Mouse (Mus musculus) liver, embryonic 11.5 days (tissue): ENCODE measurements at regions not wholly inside any gene's neighbourhood (a gene's known extent, or its start where the extent isn't known, plus 50 kb on each side); places are given as distances from the start of the nearest gene placed in this dataset.

ENCODE experiments used
- ATAC-seq: fragments of 200-750 bp; cut with Nextera tagmentation; replicated peaks from 2 replicates; pipeline ENCODE4 v1.8.0; 2017; ENCODE audit warnings: moderate number of reproducible peaks, mild to moderate bottlenecking, moderate TSS enrichment, moderate library complexity; ENCODE audit not compliant: low FRiP score
- DNase-seq: peaks from one replicate; pipeline ENCODE4 v3.0.0-alpha.2; 2017; ENCODE audit warnings: low spot score
- H3K27ac ChIP-seq: fragments of 300-500 bp; sonication (generic); 2 replicates; pipeline ENCODE4 v1.5.1; 2014; ENCODE audit warnings: mild to moderate bottlenecking, low read depth, low read length, control low read depth
- H3K27me3 ChIP-seq: fragments of 300-500 bp; sonication (generic); replicated peaks from 2 replicates; pipeline ENCODE4 v1.6.1; 2014; ENCODE audit warnings: low read length, mixed read lengths; ENCODE audit not compliant: control insufficient read depth, insufficient read depth
- H3K36me3 ChIP-seq: fragments of 300-500 bp; sonication (generic); 2 replicates; pipeline ENCODE4 v1.6.1; 2014; ENCODE audit warnings: mild to moderate bottlenecking, low read length, moderate library complexity, mixed read lengths; ENCODE audit not compliant: control insufficient read depth, insufficient read depth
- H3K4me1 ChIP-seq: fragments of 300-500 bp; sonication (generic); replicated peaks from 2 replicates; pipeline ENCODE4 v1.6.1; 2014; ENCODE audit warnings: low read length, mixed read lengths; ENCODE audit not compliant: control insufficient read depth, insufficient read depth
- H3K4me2 ChIP-seq: fragments of 300-500 bp; sonication (generic); 2 replicates; pipeline ENCODE4 v1.6.1; 2014; ENCODE audit warnings: mild to moderate bottlenecking, control low read depth, moderate library complexity
- H3K4me3 ChIP-seq: fragments of 300-500 bp; sonication (generic); 2 replicates; pipeline ENCODE4 v1.5.1; 2014; ENCODE audit warnings: low read depth, low read length, control low read depth
- H3K9ac ChIP-seq: fragments of 300-500 bp; sonication (generic); 2 replicates; pipeline ENCODE4 v1.6.1; 2014; ENCODE audit warnings: low read depth, low read length, control low read depth
- H3K9me3 ChIP-seq: fragments of 300-500 bp; sonication (generic); 2 replicates; pipeline ENCODE4 v1.6.1; 2016; ENCODE audit warnings: low read length, inconsistent platforms, mixed read lengths; ENCODE audit not compliant: control insufficient read depth
- WGBS: fragments of 180-500 bp; shearing (Covaris S2); extraction: QIAGEN DNeasy Blood & Tissue Kit; methylation state at CpG from one replicate; pipeline ENCODE4 v1.1.7; 2014; 5-methylcytosine and 5-hydroxymethylcytosine counted together

DNA sequence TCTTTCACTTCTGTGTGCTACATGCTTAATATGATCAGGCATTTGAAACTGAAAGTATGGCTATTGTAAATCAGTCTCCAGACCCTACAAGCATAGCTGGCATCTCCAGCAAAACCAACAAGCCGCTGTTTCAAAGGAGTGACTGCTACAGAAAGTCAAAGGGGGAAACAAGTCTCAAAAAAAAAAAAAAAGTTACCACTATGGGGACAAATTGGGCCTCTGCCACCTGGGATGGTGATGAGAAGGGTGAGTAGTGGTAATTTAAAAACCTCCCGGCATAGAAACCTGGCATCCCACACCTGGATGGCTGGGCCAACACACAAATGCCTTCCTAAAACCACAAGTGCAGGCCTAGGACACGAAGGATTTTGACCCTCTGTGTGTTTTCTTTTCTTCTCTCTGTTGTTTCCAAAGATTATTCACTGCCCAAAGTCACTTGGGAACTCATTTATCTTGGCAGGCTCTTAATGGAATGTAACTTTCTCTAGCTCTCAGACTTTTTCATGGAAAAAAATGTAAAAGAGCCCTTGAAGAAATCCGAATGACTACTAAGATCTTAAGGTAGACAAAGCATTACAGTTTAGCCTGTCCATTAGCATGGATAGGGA lies 78.9 kb upstream of the Dlg1 start:
- DNase-seq, result no peak
- Histone ChIP-seq H3K9me3 (no peaks in the 10 kb centered on the region), H3K4me2 (no peak overlapping the region), H3K4me3 (no peak overlapping the region), H3K27ac (no peak overlapping the region), H3K4me1 (0 out of 2 replicates have a peak, but pooled peaks cover 2% of the 10 kb centered on the region), H3K9ac (no peak overlapping the region), H3K27me3 (no peaks in the 10 kb centered on the region), H3K36me3 (no peaks in the 10 kb centered on the region)
- WGBS, result 73% methylated on average over 4 of the region's 4 CpGs
- no peak for ATAC-seq

DNA sequence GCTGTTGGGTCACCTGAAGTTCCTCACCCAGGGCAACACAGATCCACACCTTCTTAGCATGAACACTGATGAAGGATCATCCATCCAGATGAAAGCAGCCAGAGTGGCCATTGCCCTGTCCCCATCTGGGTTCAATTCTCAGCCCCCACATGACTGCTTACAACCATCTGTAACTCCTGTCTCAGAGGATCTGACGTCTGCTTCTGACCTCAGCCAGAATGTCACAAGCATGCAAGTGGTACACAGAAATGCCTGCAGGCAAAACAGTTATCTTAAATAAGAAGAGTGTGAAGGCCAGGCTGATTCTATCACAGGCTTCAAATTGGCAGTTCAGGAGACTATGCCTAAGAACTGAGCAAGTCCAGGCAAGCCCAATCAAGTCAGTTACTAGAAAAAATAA lies 76.2 kb upstream of the Dlg1 start:
- Histone ChIP-seq H3K9ac (no peak overlapping the region), H3K4me1 (peaks cover 3% of the 10 kb centered on the region; the same call in 1 of the 2 replicates), H3K9me3 (no peaks in the 10 kb centered on the region), H3K4me3 (no peak overlapping the region), H3K36me3 (no peaks in the 10 kb centered on the region), H3K27ac (no peak overlapping the region), H3K4me2 (no peak overlapping the region), H3K27me3 (no peaks in the 10 kb centered on the region)
- WGBS, result 46% methylated on average over 1 of the region's 1 CpGs
- DNase-seq, result no peak
- ATAC-seq, result no peak

DNA sequence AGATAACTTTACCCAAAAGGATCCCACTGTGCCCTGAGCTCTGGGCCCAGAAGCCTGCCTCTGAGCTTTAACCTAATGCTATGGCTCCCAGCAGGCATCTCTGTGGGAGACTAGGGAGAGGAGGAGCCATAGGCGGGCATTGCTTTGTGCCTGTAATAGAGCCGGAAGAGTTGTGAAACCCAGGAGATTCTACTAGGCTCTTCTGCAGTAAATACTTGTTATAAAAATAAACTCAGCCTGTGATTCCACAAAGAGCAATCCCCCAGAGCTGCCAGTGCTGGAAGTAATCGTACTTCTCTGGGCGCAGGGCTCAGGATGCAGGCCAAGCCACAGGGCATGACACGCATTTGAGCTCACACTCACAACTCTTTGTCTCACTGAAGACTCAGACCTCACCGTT lies 73.7 kb upstream of the Dlg1 start:
- 62% methylated on average over 6 of the region's 6 CpGs for WGBS
- no peak overlapping the region for H3K27ac ChIP-seq
- DNase-seq (no peak), ATAC-seq (no peak)
- no peak overlapping the region for H3K4me3 ChIP-seq
- H3K9ac ChIP-seq, result no peak overlapping the region
- no peaks in the 10 kb centered on the region for H3K36me3 ChIP-seq
- no peaks in the 10 kb centered on the region for H3K27me3 ChIP-seq
- H3K4me1 ChIP-seq, result peaks cover 12% of the 10 kb centered on the region; the same call in 1 of the 2 replicates
- no peaks in the 10 kb centered on the region for H3K9me3 ChIP-seq
- H3K4me2 ChIP-seq, result no peak overlapping the region

DNA sequence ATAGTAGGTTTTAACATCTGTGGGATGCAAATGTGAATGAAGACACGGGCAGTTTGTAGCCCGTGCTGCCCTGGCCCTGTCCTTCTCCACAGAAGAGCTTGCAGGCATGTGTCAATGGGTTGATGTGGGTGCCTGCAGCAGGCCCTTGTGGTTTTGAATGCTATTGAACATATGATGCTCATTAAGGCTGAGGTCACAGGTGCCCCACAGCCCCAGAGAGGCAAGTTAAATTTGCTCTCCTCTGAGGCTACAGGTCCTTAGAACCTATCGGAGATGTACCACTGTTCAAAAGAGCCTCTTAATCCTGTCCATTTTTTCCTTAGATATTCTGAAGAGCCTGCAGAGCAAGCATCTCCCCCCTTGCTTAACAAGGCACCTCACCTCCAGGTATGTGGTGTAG lies 71.7 kb upstream of the Dlg1 start:
- DNase-seq (no peak), ATAC-seq (no peak)
- Histone ChIP-seq H3K9me3 (no peaks in the 10 kb centered on the region), H3K4me1 (peaks cover 12% of the 10 kb centered on the region; the same call in 1 of the 2 replicates), H3K4me3 (no peak overlapping the region), H3K27ac (no peak overlapping the region), H3K4me2 (no peak overlapping the region), H3K9ac (no peak overlapping the region), H3K27me3 (no peaks in the 10 kb centered on the region), H3K36me3 (no peaks in the 10 kb centered on the region)
- WGBS, result 75% methylated on average over 3 of the region's 3 CpGs

DNA sequence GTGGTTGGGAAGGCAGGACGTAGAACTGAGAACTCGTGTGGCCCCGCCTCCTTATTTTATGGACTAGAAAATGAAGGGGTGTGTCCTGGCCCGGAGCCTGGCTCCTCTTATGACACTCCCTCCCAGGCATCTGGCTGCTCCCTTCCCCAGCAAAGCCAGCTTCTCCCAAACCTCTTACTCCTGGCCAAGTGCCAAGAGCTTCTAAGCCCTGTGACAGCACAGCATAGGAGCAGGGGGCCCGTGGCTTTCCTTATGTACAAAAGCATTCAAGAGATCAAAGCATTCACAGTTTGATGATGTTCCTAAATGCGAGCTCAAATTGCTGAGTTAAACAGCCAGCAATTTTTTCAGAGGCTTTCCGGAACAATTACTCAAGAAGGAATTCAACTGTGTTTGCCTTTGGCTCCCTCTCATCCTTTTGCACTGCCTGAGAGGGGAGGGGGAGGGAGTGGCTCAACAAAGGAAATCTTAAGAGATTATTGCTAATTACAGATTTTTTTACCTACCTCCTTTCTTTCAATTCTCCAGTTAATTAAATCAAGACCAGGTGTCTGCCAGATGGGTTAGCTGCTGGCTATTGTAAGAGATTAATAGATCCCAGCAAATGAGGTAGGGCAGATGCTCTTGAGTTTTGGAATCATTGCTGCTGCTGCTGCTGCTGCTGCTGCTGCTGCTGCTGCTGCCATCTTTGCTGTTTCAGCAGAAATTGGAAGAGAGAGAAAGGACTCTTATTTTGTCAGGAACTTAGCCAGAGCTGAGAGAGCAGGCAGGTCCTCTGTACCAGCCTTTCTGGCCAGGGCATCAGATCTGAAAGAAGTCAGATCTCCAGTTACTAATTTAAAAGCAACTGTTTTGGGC lies 71.0 kb upstream of the Dlg1 start:
- peak; percentile 45 for DNase-seq
- H3K4me2 ChIP-seq, result no peak overlapping the region
- 34% methylated on average over 7 of the region's 7 CpGs for WGBS

DNA sequence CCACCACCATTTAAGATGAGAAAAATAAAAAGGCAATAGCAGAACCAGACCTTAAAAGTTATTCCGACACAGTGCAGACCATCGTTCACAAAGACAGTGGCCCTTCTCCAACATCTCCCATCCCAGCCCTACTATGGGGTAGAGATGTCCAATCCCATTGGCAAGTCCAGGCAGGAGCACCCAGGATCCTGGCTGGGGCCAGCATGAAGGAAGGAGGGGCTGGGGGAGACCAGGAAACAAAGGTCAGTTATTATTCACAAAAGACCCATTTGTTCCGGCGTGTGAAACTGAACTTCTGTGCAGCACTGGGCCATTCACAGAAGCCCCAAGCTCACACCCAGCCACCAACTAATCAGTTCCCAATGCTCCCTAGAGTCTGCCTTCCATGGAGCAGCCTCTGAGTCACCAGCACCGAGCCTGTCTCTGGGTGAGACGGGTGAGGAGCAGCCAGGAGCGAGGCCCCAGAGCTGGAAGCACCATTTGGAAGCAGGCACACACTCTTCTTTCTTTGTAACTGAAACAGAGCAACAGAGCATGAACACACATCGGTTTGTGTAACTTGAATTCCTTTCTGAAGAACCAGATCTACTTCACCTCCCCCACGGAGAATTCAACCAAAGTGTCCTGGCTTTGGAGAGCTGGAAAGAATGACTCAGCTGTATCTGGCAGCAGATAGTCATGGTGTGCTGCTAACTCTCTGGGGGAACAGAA lies 70.1 kb upstream of the Dlg1 start:
- H3K27me3 ChIP-seq, result no peaks in the 10 kb centered on the region
- no peak overlapping the region for H3K9ac ChIP-seq
- DNase-seq (no peak), ATAC-seq (no peak)
- no peaks in the 10 kb centered on the region for H3K9me3 ChIP-seq
- peak overlapping the region; percentile 17; the same call in 1 of the 2 replicates for H3K27ac ChIP-seq
- no peak overlapping the region for H3K4me2 ChIP-seq
- no peak overlapping the region for H3K4me3 ChIP-seq
- H3K36me3 ChIP-seq, result no peaks in the 10 kb centered on the region
- 55% methylated on average over 9 of the region's 9 CpGs for WGBS
- peaks cover 22% of the 10 kb centered on the region for H3K4me1 ChIP-seq

More for the DNA sequence above, 71.0 kb upstream of the Dlg1 start:
- no peak overlapping the region for H3K9ac ChIP-seq
- peak; percentile 68 for ATAC-seq
- no peaks in the 10 kb centered on the region for H3K9me3 ChIP-seq
- peak overlapping the region; percentile 17; the same call in 1 of the 2 replicates for H3K27ac ChIP-seq
- no peaks in the 10 kb centered on the region for H3K27me3 ChIP-seq
- H3K4me3 ChIP-seq, result no peak overlapping the region
- H3K4me1 ChIP-seq, result peaks cover 14% of the 10 kb centered on the region
- H3K36me3 ChIP-seq, result no peaks in the 10 kb centered on the region

DNA sequence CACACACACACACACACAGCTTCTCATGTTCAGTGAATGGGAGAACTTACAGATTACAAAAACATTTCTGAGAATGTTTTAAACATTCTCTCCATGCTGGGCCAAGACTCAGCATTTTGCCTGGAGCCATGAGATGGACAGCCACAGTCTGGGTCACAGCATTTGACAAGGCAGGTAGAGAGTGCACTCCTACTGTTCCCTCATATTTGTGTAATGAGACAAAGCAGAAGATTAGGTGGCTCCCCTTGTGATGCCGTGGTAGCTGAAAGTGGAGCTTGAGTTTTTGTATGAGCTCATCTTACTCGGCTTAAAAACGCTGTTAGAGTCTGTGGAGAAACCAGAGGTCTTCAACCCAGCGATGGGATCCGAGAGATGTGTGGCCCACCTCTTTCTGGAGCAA lies 65.3 kb upstream of the Dlg1 start:
- 45% methylated on average over 5 of the region's 5 CpGs for WGBS
- peak overlapping the region; percentile 87 for H3K27ac ChIP-seq
- H3K4me2 ChIP-seq, result peak overlapping the region; percentile 36
- H3K4me1 ChIP-seq, result peaks cover 41% of the 10 kb centered on the region
- ATAC-seq (peak; percentile 32), DNase-seq (no peak)
- no peaks in the 10 kb centered on the region for H3K9me3 ChIP-seq
- H3K9ac ChIP-seq, result peak overlapping the region; percentile 42
- no peaks in the 10 kb centered on the region for H3K27me3 ChIP-seq
- H3K36me3 ChIP-seq, result no peaks in the 10 kb centered on the region
- no peak overlapping the region for H3K4me3 ChIP-seq

DNA sequence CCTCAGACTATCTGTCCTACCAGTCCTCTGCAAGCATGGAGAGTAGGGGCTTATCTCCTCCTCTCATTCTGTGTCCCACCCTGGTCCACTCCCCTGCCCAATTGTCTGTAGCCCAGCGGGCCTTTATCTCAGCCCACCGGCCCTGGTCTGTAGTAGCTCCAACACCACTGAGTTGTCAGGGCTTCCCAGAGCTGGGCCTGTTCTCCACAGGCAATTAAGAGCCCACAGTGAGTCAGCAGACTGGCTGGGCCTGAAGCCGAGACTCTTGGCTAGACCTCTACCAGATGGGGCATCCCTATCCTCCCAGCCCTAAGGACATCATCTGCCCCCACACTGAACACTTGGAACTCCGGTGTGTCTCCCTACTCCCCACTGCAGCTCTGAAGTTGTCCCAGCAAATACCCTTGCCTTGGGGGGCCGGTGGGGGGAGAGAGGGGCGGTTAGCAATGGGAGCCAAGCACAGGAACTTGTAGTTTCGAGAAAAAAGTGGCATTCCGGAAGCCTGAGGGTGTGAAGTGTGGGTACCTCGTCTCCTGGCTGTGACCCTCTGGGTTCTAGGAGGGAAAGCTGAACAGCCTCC lies 64.7 kb upstream of the Dlg1 start:
- peaks cover 38% of the 10 kb centered on the region for H3K4me1 ChIP-seq
- H3K4me3 ChIP-seq, result peak overlapping the region; percentile 4; the same call in 1 of the 2 replicates
- no peaks in the 10 kb centered on the region for H3K9me3 ChIP-seq
- WGBS, result 53% methylated on average over 9 of the region's 9 CpGs
- no peaks in the 10 kb centered on the region for H3K27me3 ChIP-seq
- H3K36me3 ChIP-seq, result no peaks in the 10 kb centered on the region
- peak overlapping the region; percentile 46 for H3K9ac ChIP-seq
- H3K27ac ChIP-seq, result peak overlapping the region; percentile 87
- DNase-seq (peak; percentile 69), ATAC-seq (peak; percentile 100)
- H3K4me2 ChIP-seq, result peak overlapping the region; percentile 51
